Mouse (Mus musculus): ENCODE results near the gene Flna. TPM values are rescaled to one million over a fixed set of nuclear protein-coding genes. Genes with fewer than 3 reads are reported as not detected.

Flna gene
- polyA plus RNA-seq, 1 experiment from 2014 or later = 185 TPM

DNA sequence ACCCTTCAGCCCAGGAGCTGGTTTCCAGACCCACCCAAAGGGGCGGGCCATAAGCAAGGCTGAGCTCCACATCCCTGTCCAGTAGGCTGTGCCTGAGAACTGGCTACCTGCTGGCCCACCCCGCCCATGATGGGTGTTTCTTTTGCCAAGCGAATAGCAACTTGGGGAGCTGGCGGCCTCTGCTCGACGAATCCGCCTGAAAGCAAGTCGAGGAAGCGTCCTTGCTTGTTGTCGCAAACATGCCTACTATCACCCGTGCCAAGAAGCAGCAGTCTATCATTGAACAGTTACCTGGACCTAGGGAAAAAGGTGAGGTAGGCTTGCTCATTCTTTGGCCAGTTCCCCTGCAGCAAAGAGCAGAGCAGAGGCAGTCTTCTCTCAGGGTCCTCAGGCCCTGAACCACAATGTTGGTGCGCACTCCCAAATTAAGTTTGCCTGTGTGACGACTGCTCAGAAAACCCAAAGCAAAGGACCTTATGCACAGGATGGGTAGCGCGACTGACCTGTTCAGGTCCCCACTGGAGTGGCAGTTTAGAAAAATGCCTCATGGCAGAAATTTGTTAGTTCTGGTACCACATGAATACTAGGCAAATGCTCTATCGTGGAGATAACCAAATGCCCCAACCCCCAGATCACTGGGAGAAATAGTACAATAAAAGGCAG, 32.2 kb upstream of the Flna start, which contains the start of the genes Taz and Dnase1l1:
Taz (plus strand) TSS at position 181 of the 663 bp plus-strand sequence.
Dnase1l1 (minus strand) TSS at position 606 of the 663 bp plus-strand sequence.
- H3K27me3 ChIP-seq (ENCODE audit: insufficient read depth, low read length) = no peaks in the 10 kb centered on the region
- DNase-seq (ENCODE audit: low spot score) = peak; percentile 87
- H3K9ac ChIP-seq (ENCODE audit: low read depth, low read length) = peak within 1 kb of the TSS; percentile 76
- ATAC-seq (replicated peaks; ENCODE audit: low FRiP score, low read depth) = peak; percentile 90
- WGBS = 27% methylated on average over 16 of the region's 16 CpGs
- peak within 1 kb of the TSS; percentile 88 for H3K27ac ChIP-seq
- no peaks in the 10 kb centered on the region for H3K4me1 ChIP-seq (replicated peaks; ENCODE audit: insufficient read depth, low read length)
- H3K4me2 ChIP-seq (ENCODE audit: low read length) = peak within 1 kb of the TSS; percentile 77
- H3K36me3 ChIP-seq (ENCODE audit: insufficient read depth, low read length) = no peaks in the 10 kb centered on the region
- peak within 1 kb of the TSS; percentile 57 for H3K4me3 ChIP-seq (replicated peaks; ENCODE audit: low read depth, low read length)
- TF ChIP-seq CTCF (IDR thresholded peaks at IDR 0.05; ENCODE audit: low read depth) = peak; percentile 25; the same call in 1 of the 2 replicates
- H3K9me3 ChIP-seq (replicated peaks; ENCODE audit: low read length) = no peaks in the 10 kb centered on the region

DNA sequence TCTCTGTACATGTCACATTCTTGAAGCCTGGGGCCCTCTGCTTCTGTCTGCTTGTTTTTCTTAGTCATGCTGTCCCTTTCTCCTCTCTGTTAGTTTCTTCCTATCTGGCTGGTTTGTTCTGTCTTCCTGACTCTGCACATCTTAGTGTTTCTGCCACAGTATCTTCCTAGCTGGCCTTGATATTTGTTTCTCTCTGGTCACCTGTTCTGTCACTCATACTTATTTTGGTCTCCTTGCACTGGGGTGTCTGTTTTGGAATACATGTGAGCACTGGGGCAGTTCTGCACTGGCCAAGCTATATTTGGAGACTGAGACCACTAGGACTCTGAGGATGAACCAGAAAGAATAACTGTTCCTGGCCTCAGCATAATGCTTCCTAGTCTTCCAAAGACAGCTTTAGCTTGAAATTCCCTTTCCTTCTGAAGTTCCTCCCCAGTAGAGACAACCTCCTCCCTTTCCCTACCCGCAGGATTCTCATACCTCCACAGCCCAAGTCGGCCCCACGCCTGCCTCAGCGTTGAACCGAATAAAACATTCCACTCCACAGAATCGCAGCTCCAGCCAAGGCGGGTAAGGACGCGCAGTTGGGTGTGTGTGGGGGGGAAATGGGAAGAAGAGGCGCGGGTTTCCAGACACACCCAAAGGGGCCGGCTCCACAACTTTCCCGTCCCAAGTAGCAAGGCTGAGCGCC, 31.6 kb upstream of the Flna start:
- WGBS = 22% methylated on average over 14 of the region's 14 CpGs

DNA sequence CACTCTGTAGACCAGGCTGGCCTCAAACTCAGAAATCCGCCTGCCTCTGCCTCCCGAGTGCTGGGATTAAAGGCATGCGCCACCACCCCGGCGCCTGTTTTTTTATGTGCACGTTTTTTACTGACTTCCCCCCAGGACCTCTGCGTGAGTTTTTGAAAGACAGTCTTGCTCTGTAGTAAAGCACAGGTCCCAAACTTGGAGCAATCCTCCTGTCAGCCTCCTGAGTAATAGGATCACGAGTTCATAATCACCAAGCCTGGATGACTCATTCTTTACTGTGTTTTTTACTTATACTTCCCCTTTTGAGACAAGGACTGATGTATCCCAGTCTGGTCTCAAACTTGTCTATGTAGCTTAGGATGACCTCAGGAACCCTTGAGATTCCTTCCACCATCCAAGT, 28.3 kb upstream of the Flna start:
- no peaks in the 10 kb centered on the region for H3K27me3 ChIP-seq (ENCODE audit: insufficient read depth, low read length)
- H3K4me3 ChIP-seq (replicated peaks; ENCODE audit: low read depth, low read length) = no peak overlapping the region
- no peak for TF ChIP-seq CTCF (IDR thresholded peaks at IDR 0.05; ENCODE audit: low read depth)
- ATAC-seq (replicated peaks; ENCODE audit: low FRiP score, low read depth) (no peak), DNase-seq (ENCODE audit: low spot score) (no peak)
- H3K36me3 ChIP-seq (ENCODE audit: insufficient read depth, low read length) = no peaks in the 10 kb centered on the region
- no peak overlapping the region for H3K4me2 ChIP-seq (ENCODE audit: low read length)
- H3K27ac ChIP-seq = no peak overlapping the region
- no peaks in the 10 kb centered on the region for H3K9me3 ChIP-seq (replicated peaks; ENCODE audit: low read length)
- 77% methylated on average over 7 of the region's 8 CpGs for WGBS
- H3K9ac ChIP-seq (ENCODE audit: low read depth, low read length) = no peak overlapping the region
- no peaks in the 10 kb centered on the region for H3K4me1 ChIP-seq (replicated peaks; ENCODE audit: insufficient read depth, low read length)

More for the DNA sequence above, 31.6 kb upstream of the Flna start:
- H3K4me1 ChIP-seq (replicated peaks; ENCODE audit: insufficient read depth, low read length) = no peaks in the 10 kb centered on the region
- TF ChIP-seq CTCF (IDR thresholded peaks at IDR 0.05; ENCODE audit: low read depth) = no peak
- ATAC-seq (replicated peaks; ENCODE audit: low FRiP score, low read depth) (no peak), DNase-seq (ENCODE audit: low spot score) (no peak)
- peak overlapping the region; percentile 57 for H3K4me3 ChIP-seq (replicated peaks; ENCODE audit: low read depth, low read length)
- 0 out of 2 replicates have a peak overlapping the region, but pooled peaks have one; percentile 47 for H3K9ac ChIP-seq (ENCODE audit: low read depth, low read length)
- peak overlapping the region; percentile 77 for H3K4me2 ChIP-seq (ENCODE audit: low read length)
- H3K9me3 ChIP-seq (replicated peaks; ENCODE audit: low read length) = no peaks in the 10 kb centered on the region
- peak overlapping the region; percentile 88 for H3K27ac ChIP-seq
- H3K27me3 ChIP-seq (ENCODE audit: insufficient read depth, low read length) = no peaks in the 10 kb centered on the region
- no peaks in the 10 kb centered on the region for H3K36me3 ChIP-seq (ENCODE audit: insufficient read depth, low read length)

DNA sequence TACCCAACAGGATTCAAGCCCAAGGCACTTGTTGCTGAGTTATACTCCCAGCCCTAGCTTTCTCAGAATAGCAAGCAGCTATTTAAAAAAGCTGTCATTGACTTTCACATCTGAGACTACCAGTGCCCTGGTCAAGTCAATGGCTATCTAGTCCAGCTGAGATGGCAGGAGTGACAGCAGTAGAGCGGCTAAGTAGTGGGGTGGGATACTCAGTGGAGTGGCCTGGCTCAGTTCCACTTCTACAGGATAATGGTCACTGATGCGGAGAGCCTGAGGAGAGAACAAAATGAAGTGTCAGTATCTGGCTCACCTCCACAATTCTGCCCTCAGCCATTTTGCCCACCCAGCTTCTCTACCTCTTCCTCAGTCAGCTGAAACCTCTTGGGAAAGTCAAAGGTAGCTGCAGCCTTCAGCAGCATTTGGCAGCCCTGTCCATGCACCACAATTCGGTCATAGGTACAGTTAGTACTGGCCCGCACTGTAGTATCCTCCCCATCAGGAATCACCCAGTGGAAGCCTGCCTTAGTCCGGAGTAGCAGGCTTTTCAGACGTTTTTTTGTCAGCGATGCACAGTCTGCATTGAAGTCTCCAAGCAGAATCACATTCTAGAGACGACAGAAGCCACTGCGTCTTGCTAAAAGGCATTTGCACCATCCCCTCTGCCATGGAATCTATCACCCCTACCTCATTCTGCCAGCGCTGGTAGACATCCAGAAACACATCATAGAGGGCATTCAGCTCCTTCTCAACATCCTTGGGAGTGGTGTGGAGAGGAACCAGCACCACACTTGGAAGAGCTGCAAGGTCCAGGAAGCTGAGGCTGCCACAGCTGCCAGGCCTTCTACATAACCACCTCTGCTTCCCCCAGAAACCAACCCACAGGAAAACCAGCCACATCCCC, 24.1 kb upstream of the Flna start:
- Histone ChIP-seq H3K4me2 (ENCODE audit: low read length) (no peak overlapping the region), H3K9ac (ENCODE audit: low read depth, low read length) (no peak overlapping the region), H3K4me3 (replicated peaks; ENCODE audit: low read depth, low read length) (no peak overlapping the region), H3K36me3 (ENCODE audit: insufficient read depth, low read length) (no peaks in the 10 kb centered on the region), H3K27ac (no peak overlapping the region), H3K9me3 (replicated peaks; ENCODE audit: low read length) (no peaks in the 10 kb centered on the region), H3K4me1 (replicated peaks; ENCODE audit: insufficient read depth, low read length) (no peaks in the 10 kb centered on the region), H3K27me3 (ENCODE audit: insufficient read depth, low read length) (no peaks in the 10 kb centered on the region)
- WGBS = 42% methylated on average over 10 of the region's 10 CpGs
- ATAC-seq (replicated peaks; ENCODE audit: low FRiP score, low read depth) = no peak
- no peak for TF ChIP-seq CTCF (IDR thresholded peaks at IDR 0.05; ENCODE audit: low read depth)
- no peak for DNase-seq (ENCODE audit: low spot score)

DNA sequence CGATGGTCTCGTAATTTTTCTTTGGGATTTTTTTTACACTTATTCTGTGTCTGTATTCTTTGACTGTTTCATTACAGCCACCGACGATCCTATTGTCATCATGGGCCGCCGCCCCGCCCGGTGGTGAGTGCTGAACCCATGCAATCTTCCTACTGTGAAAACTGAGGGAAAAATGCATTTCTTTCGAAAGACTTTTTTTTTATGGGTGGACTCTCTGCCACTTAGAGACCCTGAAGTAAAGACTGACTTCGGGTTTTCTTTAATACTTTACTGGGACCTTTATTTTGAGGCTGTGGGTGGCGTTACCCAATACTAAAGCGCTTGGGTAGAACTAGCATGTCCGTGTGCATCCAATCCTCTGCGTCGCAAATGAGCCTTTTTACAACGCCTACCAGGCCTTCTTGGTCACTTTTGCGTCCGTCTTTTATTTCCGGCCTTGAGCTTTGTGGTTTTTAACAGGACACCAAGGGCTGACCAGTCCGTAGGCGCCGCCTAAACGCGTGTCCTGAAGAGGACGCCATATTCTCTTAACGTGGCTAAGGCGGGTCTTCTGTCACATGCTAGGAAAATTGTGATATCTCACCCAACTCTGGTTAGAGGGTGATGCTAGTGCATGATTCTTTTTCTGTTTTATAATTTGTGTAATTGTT, 21.4 kb upstream of the Flna start:
- TF ChIP-seq CTCF (IDR thresholded peaks at IDR 0.05; ENCODE audit: low read depth) = no peak
- 23% methylated on average over 27 of the region's 27 CpGs for WGBS
- ATAC-seq (replicated peaks; ENCODE audit: low FRiP score, low read depth) = no peak

More for the DNA sequence above, 21.4 kb upstream of the Flna start:
- Histone ChIP-seq H3K36me3 (ENCODE audit: insufficient read depth, low read length) (no peaks in the 10 kb centered on the region), H3K27me3 (ENCODE audit: insufficient read depth, low read length) (no peaks in the 10 kb centered on the region), H3K27ac (peak overlapping the region; percentile 73), H3K4me1 (replicated peaks; ENCODE audit: insufficient read depth, low read length) (no peaks in the 10 kb centered on the region), H3K9ac (ENCODE audit: low read depth, low read length) (peak overlapping the region; percentile 71), H3K4me3 (replicated peaks; ENCODE audit: low read depth, low read length) (peak overlapping the region; percentile 50), H3K9me3 (replicated peaks; ENCODE audit: low read length) (no peaks in the 10 kb centered on the region), H3K4me2 (ENCODE audit: low read length) (peak overlapping the region; percentile 56)
- peak; percentile 61 for DNase-seq (ENCODE audit: low spot score)
